Mouse (Mus musculus): ENCODE measurements around the gene Alg13.

Gene Alg13

GRCm38 (mm10) chrX:144317548-144318163 lies at the start of gene Alg13:
Gene Alg13 (plus strand): TSS chrX:144317804.
- peak; percentile 69 to 73 for DNase-seq

- no peak for DNase-seq
Measured at GRCm38 (mm10) chrX:144268606-144269005, 49.0 kb upstream of the Alg13 start.

- DNase-seq, result no peak
Measured at GRCm38 (mm10) chrX:144301476-144301875, 16.1 kb upstream of the Alg13 start.

- no peak for DNase-seq
Measured at GRCm38 (mm10) chrX:144305659-144306058, 11.9 kb upstream of the Alg13 start.

- DNase-seq, result no peak
Measured at GRCm38 (mm10) chrX:144314041-144314440, 3.6 kb upstream of the Alg13 start.

GRCm38 (mm10) chrX:144315028-144315427 lies 2.6 kb upstream of the Alg13 start:
- DNase-seq, result no peak

- no peak for DNase-seq
Measured at GRCm38 (mm10) chrX:144316004-144316403, 1.6 kb upstream of the Alg13 start.

- DNase-seq, result peak in 1 of 2 experiments; percentile 42
Measured at GRCm38 (mm10) chrX:144318164-144318979, 768 bp downstream of the Alg13 start.

- DNase-seq, result peak in 1 of 2 experiments; percentile 5
Measured at GRCm38 (mm10) chrX:144319366-144319765, 1.8 kb downstream of the Alg13 start.

- DNase-seq, result no peak
Measured at GRCm38 (mm10) chrX:144325375-144325774, 7.8 kb downstream of the Alg13 start.

- DNase-seq, result no peak
Measured at GRCm38 (mm10) chrX:144335332-144336015, 17.9 kb downstream of the Alg13 start.

GRCm38 (mm10) chrX:144337938-144338337 lies 20.3 kb downstream of the Alg13 start:
- no peak for DNase-seq

- DNase-seq, result no peak
Measured at GRCm38 (mm10) chrX:144338355-144338754, 20.8 kb downstream of the Alg13 start.

GRCm38 (mm10) chrX:144374196-144374595 lies 56.6 kb downstream of the Alg13 start:
- DNase-seq, result no peak

GRCm38 (mm10) chrX:144403526-144403925 lies 85.9 kb downstream of the Alg13 start:
- peak; percentile 28 to 30 for DNase-seq

- no peak for DNase-seq
Measured at GRCm38 (mm10) chrX:144408036-144408435, 90.4 kb downstream of the Alg13 start.

GRCm38 (mm10) chrX:144420259-144420658 lies 102.7 kb downstream of the Alg13 start:
- no peak for DNase-seq

GRCm38 (mm10) chrX:144421091-144421490 lies 103.5 kb downstream of the Alg13 start:
- no peak for DNase-seq

GRCm38 (mm10) chrX:144423848-144424247 lies 106.2 kb downstream of the Alg13 start:
- DNase-seq, result no peak

Data from thymus, postnatal 36 days (tissue).